In the genomic region with DNA sequence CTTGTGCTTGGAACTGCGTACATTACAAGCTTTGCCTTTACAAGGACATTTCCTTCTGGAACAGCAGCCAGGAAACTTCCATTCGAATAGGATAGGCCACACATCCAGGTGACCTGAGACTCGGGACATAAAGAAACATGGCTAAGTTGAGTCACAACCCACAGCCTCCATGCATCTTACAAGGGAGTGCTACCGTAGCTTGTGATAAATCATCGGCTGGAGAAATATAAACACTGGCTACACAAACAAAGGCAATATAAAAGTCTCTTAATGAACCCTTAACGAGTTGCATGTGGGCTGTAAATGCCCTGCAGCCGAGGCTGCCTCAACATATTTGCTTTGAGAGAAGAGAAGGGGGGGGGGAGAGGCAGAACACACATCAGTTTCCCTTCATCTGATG, we compare ENCODE assay signal across 18 mouse cellular contexts.
DNase-seq lines count a peak whose midpoint lies in the region; ATAC-seq and TF ChIP-seq lines count a peak whose summit lies in the region.
"Had no signal": no experiment of that assay in that cellular context is flagged by ENCODE, and none has a peak within 500 bp of the region (broad histone marks: within the 10 kb centered on the region; RNA-seq: fewer than 3 reads in every experiment).

No protein-coding gene starts in this region.

- no peak overlapping the region for H3K9ac ChIP-seq in embryonic facial prominence, embryonic 11.5 days (replicated peaks; ENCODE audit: low read length)
- H3K9ac ChIP-seq in kidney, postnatal 0 days (ENCODE audit: low read depth, low read length) = no peak overlapping the region
- no peak overlapping the region for H3K9ac ChIP-seq in limb, embryonic 11.5 days (ENCODE audit: low read length)
- H3K9ac ChIP-seq: embryonic facial prominence, embryonic 13.5 days; forebrain, embryonic 12.5 days; heart, embryonic 13.5 days; hindbrain, embryonic 15.5 days had no signal

- no peaks in the 10 kb centered on the region for H3K4me1 ChIP-seq in embryonic facial prominence, embryonic 11.5 days (ENCODE audit: control insufficient read depth, insufficient read depth, low read length)
- peaks cover 5% of the 10 kb centered on the region; the same call in 1 of the 2 replicates for H3K4me1 ChIP-seq in embryonic facial prominence, embryonic 10.5 days
- H3K4me1 ChIP-seq in kidney, postnatal 0 days (replicated peaks; ENCODE audit: insufficient read depth, low read length) = 0 out of 2 replicates have a peak, but pooled peaks cover 2% of the 10 kb centered on the region
- peaks cover 4% of the 10 kb centered on the region; the same call in 1 of the 2 replicates for H3K4me1 ChIP-seq in limb, embryonic 11.5 days (ENCODE audit: control insufficient read depth, insufficient read depth, low read length)
- H3K4me1 ChIP-seq: forebrain, embryonic 12.5 days; heart, embryonic 13.5 days; hindbrain, embryonic 15.5 days had no signal

- H3K27me3 ChIP-seq in embryonic facial prominence, embryonic 11.5 days (ENCODE audit: control insufficient read depth, insufficient read depth, low read length) = no peaks in the 10 kb centered on the region
- H3K27me3 ChIP-seq in embryonic facial prominence, embryonic 10.5 days (replicated peaks; ENCODE audit: low read depth, poor library complexity, severe bottlenecking) = no peaks in the 10 kb centered on the region
- no peaks in the 10 kb centered on the region for H3K27me3 ChIP-seq in kidney, postnatal 0 days (ENCODE audit: insufficient read depth, low read length)
- H3K27me3 ChIP-seq in limb, embryonic 11.5 days (ENCODE audit: control insufficient read depth, insufficient read depth, low read length) = no peaks in the 10 kb centered on the region
- H3K27me3 ChIP-seq: embryonic facial prominence, embryonic 13.5 days; forebrain, embryonic 12.5 days; heart, embryonic 13.5 days; hindbrain, embryonic 15.5 days had no signal

- no peaks in the 10 kb centered on the region for H3K9me3 ChIP-seq in embryonic facial prominence, embryonic 11.5 days (replicated peaks; ENCODE audit: control insufficient read depth, low read length)
- no peaks in the 10 kb centered on the region for H3K9me3 ChIP-seq in embryonic facial prominence, embryonic 10.5 days
- H3K9me3 ChIP-seq in kidney, postnatal 0 days (replicated peaks; ENCODE audit: low read length) = no peaks in the 10 kb centered on the region
- no peaks in the 10 kb centered on the region for H3K9me3 ChIP-seq in limb, embryonic 11.5 days (ENCODE audit: control insufficient read depth, low read length)
- H3K9me3 ChIP-seq: embryonic facial prominence, embryonic 13.5 days; forebrain, embryonic 12.5 days; hindbrain, embryonic 15.5 days had no signal

- no peak for ATAC-seq in embryonic facial prominence, embryonic 11.5 days (replicated peaks; ENCODE audit: insufficient number of reproducible peaks, low FRiP score, low TSS enrichment, low read depth)
- ATAC-seq in kidney, postnatal 0 days (replicated peaks; ENCODE audit: low FRiP score, low read depth) = no peak; the same call in 1 of the 2 replicates
- ATAC-seq in limb, embryonic 11.5 days (ENCODE audit: insufficient number of reproducible peaks, low FRiP score, low TSS enrichment, low read depth) = peak; percentile 76; the same call in 1 of the 2 replicates
- no peak for ATAC-seq in cerebellum, adult (ENCODE audit: insufficient number of reproducible peaks, low FRiP score, low TSS enrichment)
- ATAC-seq: forebrain, embryonic 16.5 days had no signal

- no peak overlapping the region for H3K4me2 ChIP-seq in embryonic facial prominence, embryonic 11.5 days (ENCODE audit: low read depth, low read length)
- no peak overlapping the region for H3K4me2 ChIP-seq in kidney, postnatal 0 days (ENCODE audit: low read length)
- H3K4me2 ChIP-seq in limb, embryonic 11.5 days (ENCODE audit: low read depth, severe bottlenecking) = no peak overlapping the region
- H3K4me2 ChIP-seq: embryonic facial prominence, embryonic 13.5 days; forebrain, embryonic 12.5 days; heart, embryonic 13.5 days; hindbrain, embryonic 15.5 days had no signal

- WGBS in embryonic facial prominence, embryonic 11.5 days = 36% methylated on average over 7 of the region's 7 CpGs
- 41% methylated on average over 7 of the region's 7 CpGs for WGBS in embryonic facial prominence, embryonic 10.5 days
- 26% methylated on average over 7 of the region's 7 CpGs for WGBS in kidney, postnatal 0 days
- 11% methylated on average over 7 of the region's 7 CpGs for WGBS in limb, embryonic 11.5 days

- no peak overlapping the region for H3K27ac ChIP-seq in embryonic facial prominence, embryonic 11.5 days (replicated peaks; ENCODE audit: low read depth, low read length)
- H3K27ac ChIP-seq in embryonic facial prominence, embryonic 10.5 days (replicated peaks) = no peak overlapping the region
- no peak overlapping the region for H3K27ac ChIP-seq in kidney, postnatal 0 days
- peak overlapping the region; percentile 45; the same call in 1 of the 2 replicates for H3K27ac ChIP-seq in limb, embryonic 11.5 days (replicated peaks; ENCODE audit: low read depth, low read length)
- H3K27ac ChIP-seq: embryonic facial prominence, embryonic 13.5 days; forebrain, embryonic 12.5 days; heart, embryonic 13.5 days; hindbrain, embryonic 15.5 days had no signal

- peak; percentile 49 for DNase-seq in embryonic facial prominence, embryonic 11.5 days (ENCODE audit: low spot score)
- DNase-seq in embryonic facial prominence, embryonic 10.5 days (ENCODE audit: low spot score) = no peak
- DNase-seq in kidney, postnatal 0 days (ENCODE audit: low spot score) = peak; percentile 60
- DNase-seq in kidney, adult 9 months = no peak
- DNase-seq in limb, embryonic 11.5 days (ENCODE audit: low spot score) = peak; percentile 57
- DNase-seq in ovary, postnatal 14 days (ENCODE audit: low spot score) = no peak
- DNase-seq: adrenal gland, adult 2 months; adrenal gland, postnatal 25 days; cerebellum, adult 8-10 months; cerebellum, postnatal 14 days; gastrocnemius, postnatal 14 days; heart, postnatal 36 days had no signal

- no peaks in the 10 kb centered on the region for H3K36me3 ChIP-seq in embryonic facial prominence, embryonic 11.5 days (replicated peaks; ENCODE audit: control insufficient read depth, insufficient read depth, low read depth, low read length)
- no peaks in the 10 kb centered on the region for H3K36me3 ChIP-seq in embryonic facial prominence, embryonic 10.5 days (replicated peaks)
- no peaks in the 10 kb centered on the region for H3K36me3 ChIP-seq in kidney, postnatal 0 days (ENCODE audit: insufficient read depth, low read length)
- no peaks in the 10 kb centered on the region for H3K36me3 ChIP-seq in limb, embryonic 11.5 days (ENCODE audit: control insufficient read depth, insufficient read depth, low read length)
- H3K36me3 ChIP-seq: embryonic facial prominence, embryonic 13.5 days; forebrain, embryonic 12.5 days; heart, embryonic 13.5 days; hindbrain, embryonic 15.5 days had no signal

- no peak for TF ChIP-seq CTCF in kidney, postnatal 0 days (IDR thresholded peaks at IDR 0.05; ENCODE audit: low read depth)

- H3K4me3 ChIP-seq in embryonic facial prominence, embryonic 11.5 days (ENCODE audit: low read depth, low read length) = no peak overlapping the region
- H3K4me3 ChIP-seq in embryonic facial prominence, embryonic 10.5 days = no peak overlapping the region
- no peak overlapping the region for H3K4me3 ChIP-seq in kidney, postnatal 0 days (replicated peaks; ENCODE audit: low read depth, low read length)
- no peak overlapping the region for H3K4me3 ChIP-seq in limb, embryonic 11.5 days (ENCODE audit: low read depth, low read length)
- H3K4me3 ChIP-seq: embryonic facial prominence, embryonic 13.5 days; forebrain, embryonic 12.5 days; heart, embryonic 13.5 days; hindbrain, embryonic 15.5 days had no signal

Comparison
In these comparisons a context has a peak if more than half of its experiments do, and no peak if none do; other contexts are left out.
1. DNase-seq: peak in embryonic facial prominence, embryonic 11.5 days (single experiment), kidney, postnatal 0 days (single experiment) and limb, embryonic 11.5 days (single experiment); none in embryonic facial prominence, embryonic 10.5 days (single experiment), kidney, adult 9 months (single experiment) and ovary, postnatal 14 days (single experiment).